Mouse (Mus musculus) embryonic facial prominence, embryonic 11.5 days (tissue): Measurements from ENCODE around the gene Hoxa9. TPM values are rescaled to one million over a fixed set of nuclear protein-coding genes. Genes with fewer than 3 reads are reported as not detected.

ENCODE experiments used
- ATAC-seq: fragments of 200-750 bp; cut with Nextera tagmentation; replicated peaks from 2 replicates; pipeline ENCODE4 v1.8.0; 2017; ENCODE audit warnings: low read depth; ENCODE audit not compliant: insufficient number of reproducible peaks, low FRiP score, low TSS enrichment
- DNase-seq: peaks from one replicate; pipeline ENCODE4 v3.0.0-alpha.2; 2015; ENCODE audit warnings: low spot score
- H3K27ac ChIP-seq: fragments of 300-500 bp; sonication (generic); replicated peaks from 2 replicates; pipeline ENCODE4 v1.5.1; 2014; ENCODE audit warnings: mild to moderate bottlenecking, low read depth, low read length, control low read depth
- H3K27me3 ChIP-seq: fragments of 300-500 bp; sonication (generic); 2 replicates; pipeline ENCODE4 v1.6.1; 2014; ENCODE audit warnings: mild to moderate bottlenecking, low read length, moderate library complexity, mixed read lengths; ENCODE audit not compliant: control insufficient read depth, insufficient read depth
- H3K36me3 ChIP-seq: fragments of 300-500 bp; sonication (generic); replicated peaks from 2 replicates; pipeline ENCODE4 v1.6.1; 2014; ENCODE audit warnings: low read depth, mild to moderate bottlenecking, low read length, moderate library complexity, mixed read lengths; ENCODE audit not compliant: control insufficient read depth, insufficient read depth
- H3K4me1 ChIP-seq: fragments of 300-500 bp; sonication (generic); 2 replicates; pipeline ENCODE4 v1.6.1; 2014; ENCODE audit warnings: low read length, mixed read lengths; ENCODE audit not compliant: control insufficient read depth, insufficient read depth
- H3K4me2 ChIP-seq: fragments of 300-500 bp; sonication (generic); 2 replicates; pipeline ENCODE4 v1.6.1; 2014; ENCODE audit warnings: low read depth, mild to moderate bottlenecking, control low read depth, low read length, moderate library complexity
- H3K4me3 ChIP-seq: fragments of 300-500 bp; sonication (generic); 2 replicates; pipeline ENCODE4 v1.5.1; 2014; ENCODE audit warnings: low read depth, low read length, control low read depth
- H3K9ac ChIP-seq: fragments of 300-500 bp; sonication (generic); replicated peaks from 2 replicates; pipeline ENCODE4 v1.6.1; 2014; ENCODE audit warnings: mild to moderate bottlenecking, control low read depth, low read length
- H3K9me3 ChIP-seq: fragments of 300-500 bp; sonication (generic); replicated peaks from 2 replicates; pipeline ENCODE4 v1.6.1; 2016; ENCODE audit warnings: mild to moderate bottlenecking, low read length, inconsistent platforms, mixed read lengths; ENCODE audit not compliant: control insufficient read depth
- WGBS: fragments of 180-500 bp; shearing (Covaris S2); extraction: QIAGEN DNeasy Blood & Tissue Kit; methylation state at CpG from one replicate; pipeline ENCODE4 v1.1.7; 2014; 5-methylcytosine and 5-hydroxymethylcytosine counted together
- polyA plus RNA-seq: library from polyadenylated mRNA; unstranded; fragments of >200 nt; fragmentation: Nextera tagmentation; extraction: Ambion mirVana; gene quantifications from 2 replicates; pipeline ENCODE4 v1.2.1, GENCODE M21; 2014

Gene Hoxa9
- polyA plus RNA-seq, 1 experiment from 2014 or later, result 0.11 TPM

GRCm38 (mm10) chr6:52270494-52271480 is 39.9 kb upstream of the Hoxa9 start:
- no peak overlapping the region for H3K4me3 ChIP-seq
- peak; percentile 83 for DNase-seq
- WGBS, result 5% methylated on average over 23 of the region's 23 CpGs
- H3K4me2 ChIP-seq, result no peak overlapping the region
- no peak overlapping the region for H3K9ac ChIP-seq
- no peaks in the 10 kb centered on the region for H3K9me3 ChIP-seq
- H3K4me1 ChIP-seq, result no peaks in the 10 kb centered on the region
- peaks cover 88% of the 10 kb centered on the region for H3K27me3 ChIP-seq
- 0 out of 2 replicates have a peak, but pooled peaks have one; percentile 39 for ATAC-seq
- no peaks in the 10 kb centered on the region for H3K36me3 ChIP-seq
- no peak overlapping the region for H3K27ac ChIP-seq

GRCm38 (mm10) chr6:52268756-52269155 is 37.9 kb upstream of the Hoxa9 start:
- WGBS, result 0% methylated on average over 3 of the region's 3 CpGs
- no peak for DNase-seq
- Histone ChIP-seq H3K36me3 (no peaks in the 10 kb centered on the region), H3K4me1 (no peaks in the 10 kb centered on the region), H3K4me2 (no peak overlapping the region), H3K27me3 (peaks cover 89% of the 10 kb centered on the region), H3K9ac (no peak overlapping the region), H3K27ac (no peak overlapping the region), H3K4me3 (no peak overlapping the region), H3K9me3 (no peaks in the 10 kb centered on the region)
- ATAC-seq, result no peak

- DNase-seq (no peak), ATAC-seq (no peak)
- H3K4me3 ChIP-seq, result no peak overlapping the region
- no peak overlapping the region for H3K4me2 ChIP-seq
- no peaks in the 10 kb centered on the region for H3K4me1 ChIP-seq
- H3K9ac ChIP-seq, result no peak overlapping the region
- 3% methylated on average over 7 of the region's 7 CpGs for WGBS
- H3K9me3 ChIP-seq, result no peaks in the 10 kb centered on the region
- H3K27me3 ChIP-seq, result peaks cover 87% of the 10 kb centered on the region
- H3K27ac ChIP-seq, result no peak overlapping the region
- H3K36me3 ChIP-seq, result no peaks in the 10 kb centered on the region
Measured at GRCm38 (mm10) chr6:52268341-52268740, 37.5 kb upstream of the Hoxa9 start.

- Histone ChIP-seq H3K4me1 (no peaks in the 10 kb centered on the region), H3K4me3 (no peak overlapping the region), H3K27ac (no peak overlapping the region), H3K9ac (no peak overlapping the region), H3K4me2 (no peak overlapping the region), H3K36me3 (no peaks in the 10 kb centered on the region), H3K9me3 (no peaks in the 10 kb centered on the region), H3K27me3 (peaks cover 83% of the 10 kb centered on the region)
- DNase-seq (no peak), ATAC-seq (no peak)
- 3% methylated on average over 3 of the region's 3 CpGs for WGBS
Measured at GRCm38 (mm10) chr6:52267691-52268090, 36.8 kb upstream of the Hoxa9 start.

- H3K9ac ChIP-seq, result no peak overlapping the region
- H3K4me3 ChIP-seq, result no peak overlapping the region
- no peak for ATAC-seq
- 13% methylated on average over 5 of the region's 5 CpGs for WGBS
- H3K4me1 ChIP-seq, result no peaks in the 10 kb centered on the region
- no peaks in the 10 kb centered on the region for H3K36me3 ChIP-seq
- peaks cover 83% of the 10 kb centered on the region for H3K27me3 ChIP-seq
- no peak overlapping the region for H3K27ac ChIP-seq
- no peak for DNase-seq
- H3K9me3 ChIP-seq, result no peaks in the 10 kb centered on the region
- no peak overlapping the region for H3K4me2 ChIP-seq
Measured at GRCm38 (mm10) chr6:52267221-52267620, 36.3 kb upstream of the Hoxa9 start.

- no peak overlapping the region for H3K27ac ChIP-seq
- ATAC-seq (no peak), DNase-seq (no peak)
- H3K4me1 ChIP-seq, result no peaks in the 10 kb centered on the region
- H3K27me3 ChIP-seq, result peaks cover 85% of the 10 kb centered on the region
- no peak overlapping the region for H3K4me3 ChIP-seq
- no peaks in the 10 kb centered on the region for H3K9me3 ChIP-seq
- no peak overlapping the region for H3K9ac ChIP-seq
- no peak overlapping the region for H3K4me2 ChIP-seq
- no peaks in the 10 kb centered on the region for H3K36me3 ChIP-seq
- WGBS, result 2% methylated on average over 9 of the region's 9 CpGs
Measured at GRCm38 (mm10) chr6:52266666-52266985, 35.7 kb upstream of the Hoxa9 start.

GRCm38 (mm10) chr6:52265913-52266665 is 35.2 kb upstream of the Hoxa9 start:
- no peaks in the 10 kb centered on the region for H3K4me1 ChIP-seq
- no peaks in the 10 kb centered on the region for H3K9me3 ChIP-seq
- H3K4me3 ChIP-seq, result no peak overlapping the region
- H3K27ac ChIP-seq, result no peak overlapping the region
- no peak overlapping the region for H3K4me2 ChIP-seq
- H3K9ac ChIP-seq, result no peak overlapping the region
- peaks cover 83% of the 10 kb centered on the region for H3K27me3 ChIP-seq
- under 1% methylated on average over 19 of the region's 19 CpGs for WGBS
- H3K36me3 ChIP-seq, result no peaks in the 10 kb centered on the region
- DNase-seq (peak; percentile 23), ATAC-seq (no peak)
